Mouse (Mus musculus): ENCODE data around the gene Aicda. TPM values are rescaled to one million over a fixed set of nuclear protein-coding genes. Genes with fewer than 3 reads are reported as not detected.

Gene Aicda
- polyA plus RNA-seq, 1 experiment from 2014 or later, result 0.33 TPM

- WGBS, result 85% methylated on average over 13 of the region's 13 CpGs
- no peak for ATAC-seq
Observed at GRCm38 (mm10) chr6:122591027-122591758, 37.6 kb downstream of the Aicda start.

GRCm38 (mm10) chr6:122592905-122593304, 39.3 kb downstream of the Aicda start:
- no peak overlapping the region for H3K4me2 ChIP-seq (ENCODE audit: low read length)

More at GRCm38 (mm10) chr6:122591027-122591758, 37.6 kb downstream of the Aicda start:
- no peak overlapping the region for H3K9ac ChIP-seq (ENCODE audit: low read depth, low read length)
- H3K36me3 ChIP-seq (ENCODE audit: control insufficient read depth, insufficient read depth, low read length), result no peaks in the 10 kb centered on the region
- no peaks in the 10 kb centered on the region for H3K4me1 ChIP-seq (ENCODE audit: control insufficient read depth, insufficient read depth, low read depth, low read length)
- H3K9me3 ChIP-seq (ENCODE audit: control insufficient read depth, low read length), result no peaks in the 10 kb centered on the region
- no peak overlapping the region for H3K4me3 ChIP-seq (ENCODE audit: low read length)
- H3K4me2 ChIP-seq (ENCODE audit: low read length), result no peak overlapping the region
- H3K27ac ChIP-seq (ENCODE audit: low read depth, low read length), result no peak overlapping the region
- no peaks in the 10 kb centered on the region for H3K27me3 ChIP-seq (replicated peaks; ENCODE audit: control insufficient read depth, insufficient read depth, low read length)

GRCm38 (mm10) chr6:122595637-122596036, 42.0 kb downstream of the Aicda start:
- H3K4me2 ChIP-seq (ENCODE audit: low read length), result no peak overlapping the region
- H3K9me3 ChIP-seq (ENCODE audit: control insufficient read depth, low read length), result no peaks in the 10 kb centered on the region
- WGBS, result 29% methylated on average over 7 of the region's 7 CpGs
- H3K36me3 ChIP-seq (ENCODE audit: control insufficient read depth, insufficient read depth, low read length), result no peaks in the 10 kb centered on the region
- no peak overlapping the region for H3K4me3 ChIP-seq (ENCODE audit: low read length)
- H3K27ac ChIP-seq (ENCODE audit: low read depth, low read length), result no peak overlapping the region
- no peaks in the 10 kb centered on the region for H3K4me1 ChIP-seq (ENCODE audit: control insufficient read depth, insufficient read depth, low read depth, low read length)
- H3K9ac ChIP-seq (ENCODE audit: low read depth, low read length), result no peak overlapping the region
- H3K27me3 ChIP-seq (replicated peaks; ENCODE audit: control insufficient read depth, insufficient read depth, low read length), result no peaks in the 10 kb centered on the region
- ATAC-seq, result peak; percentile 87

More at GRCm38 (mm10) chr6:122592905-122593304, 39.3 kb downstream of the Aicda start:
- Histone ChIP-seq H3K9ac (ENCODE audit: low read depth, low read length) (no peak overlapping the region), H3K36me3 (ENCODE audit: control insufficient read depth, insufficient read depth, low read length) (no peaks in the 10 kb centered on the region), H3K27me3 (replicated peaks; ENCODE audit: control insufficient read depth, insufficient read depth, low read length) (no peaks in the 10 kb centered on the region), H3K4me3 (ENCODE audit: low read length) (no peak overlapping the region), H3K4me1 (ENCODE audit: control insufficient read depth, insufficient read depth, low read depth, low read length) (no peaks in the 10 kb centered on the region), H3K27ac (ENCODE audit: low read depth, low read length) (no peak overlapping the region), H3K9me3 (ENCODE audit: control insufficient read depth, low read length) (no peaks in the 10 kb centered on the region)
- WGBS, result 90% methylated on average over 2 of the region's 2 CpGs
- no peak for ATAC-seq

- Histone ChIP-seq H3K4me3 (ENCODE audit: low read length) (no peak overlapping the region), H3K9ac (ENCODE audit: low read depth, low read length) (no peak overlapping the region), H3K4me2 (ENCODE audit: low read length) (no peak overlapping the region), H3K27ac (ENCODE audit: low read depth, low read length) (no peak overlapping the region), H3K27me3 (replicated peaks; ENCODE audit: control insufficient read depth, insufficient read depth, low read length) (no peaks in the 10 kb centered on the region), H3K36me3 (ENCODE audit: control insufficient read depth, insufficient read depth, low read length) (no peaks in the 10 kb centered on the region), H3K4me1 (ENCODE audit: control insufficient read depth, insufficient read depth, low read depth, low read length) (no peaks in the 10 kb centered on the region), H3K9me3 (ENCODE audit: control insufficient read depth, low read length) (no peaks in the 10 kb centered on the region)
- 87% methylated on average over 7 of the region's 7 CpGs for WGBS
- no peak for ATAC-seq
Observed at GRCm38 (mm10) chr6:122596608-122597007, 43.0 kb downstream of the Aicda start.

- peaks cover 5% of the 10 kb centered on the region for H3K4me1 ChIP-seq (ENCODE audit: control insufficient read depth, insufficient read depth, low read depth, low read length)
- no peaks in the 10 kb centered on the region for H3K9me3 ChIP-seq (ENCODE audit: control insufficient read depth, low read length)
- no peak overlapping the region for H3K4me3 ChIP-seq (ENCODE audit: low read length)
- WGBS, result 95% methylated on average over 4 of the region's 4 CpGs
- no peaks in the 10 kb centered on the region for H3K27me3 ChIP-seq (replicated peaks; ENCODE audit: control insufficient read depth, insufficient read depth, low read length)
- H3K9ac ChIP-seq (ENCODE audit: low read depth, low read length), result no peak overlapping the region
- no peak for ATAC-seq
- no peak overlapping the region for H3K27ac ChIP-seq (ENCODE audit: low read depth, low read length)
- no peaks in the 10 kb centered on the region for H3K36me3 ChIP-seq (ENCODE audit: control insufficient read depth, insufficient read depth, low read length)
- H3K4me2 ChIP-seq (ENCODE audit: low read length), result no peak overlapping the region
Observed at GRCm38 (mm10) chr6:122598014-122598413, 44.4 kb downstream of the Aicda start.

- no peaks in the 10 kb centered on the region for H3K27me3 ChIP-seq (replicated peaks; ENCODE audit: control insufficient read depth, insufficient read depth, low read length)
- no peak overlapping the region for H3K27ac ChIP-seq (ENCODE audit: low read depth, low read length)
- H3K36me3 ChIP-seq (ENCODE audit: control insufficient read depth, insufficient read depth, low read length), result no peaks in the 10 kb centered on the region
- H3K4me2 ChIP-seq (ENCODE audit: low read length), result no peak overlapping the region
- WGBS, result 80% methylated on average over 6 of the region's 6 CpGs
- no peak overlapping the region for H3K9ac ChIP-seq (ENCODE audit: low read depth, low read length)
- no peak for ATAC-seq
- H3K9me3 ChIP-seq (ENCODE audit: control insufficient read depth, low read length), result no peaks in the 10 kb centered on the region
- H3K4me1 ChIP-seq (ENCODE audit: control insufficient read depth, insufficient read depth, low read depth, low read length), result peaks cover 5% of the 10 kb centered on the region
- no peak overlapping the region for H3K4me3 ChIP-seq (ENCODE audit: low read length)
Observed at GRCm38 (mm10) chr6:122598436-122598835, 44.8 kb downstream of the Aicda start.

GRCm38 (mm10) chr6:122599054-122599737, 45.6 kb downstream of the Aicda start:
- Histone ChIP-seq H3K9me3 (ENCODE audit: control insufficient read depth, low read length) (no peaks in the 10 kb centered on the region), H3K9ac (ENCODE audit: low read depth, low read length) (no peak overlapping the region), H3K4me1 (ENCODE audit: control insufficient read depth, insufficient read depth, low read depth, low read length) (peaks cover 5% of the 10 kb centered on the region), H3K36me3 (ENCODE audit: control insufficient read depth, insufficient read depth, low read length) (no peaks in the 10 kb centered on the region), H3K4me3 (ENCODE audit: low read length) (no peak overlapping the region), H3K27ac (ENCODE audit: low read depth, low read length) (no peak overlapping the region), H3K27me3 (replicated peaks; ENCODE audit: control insufficient read depth, insufficient read depth, low read length) (no peaks in the 10 kb centered on the region), H3K4me2 (ENCODE audit: low read length) (no peak overlapping the region)
- no peak for ATAC-seq
- 92% methylated on average over 9 of the region's 9 CpGs for WGBS

GRCm38 (mm10) chr6:122600066-122600646, 46.6 kb downstream of the Aicda start:
- WGBS, result 69% methylated on average over 7 of the region's 7 CpGs
- ATAC-seq, result no peak
- peaks cover 5% of the 10 kb centered on the region for H3K4me1 ChIP-seq (ENCODE audit: control insufficient read depth, insufficient read depth, low read depth, low read length)
- H3K36me3 ChIP-seq (ENCODE audit: control insufficient read depth, insufficient read depth, low read length), result no peaks in the 10 kb centered on the region
- no peak overlapping the region for H3K4me2 ChIP-seq (ENCODE audit: low read length)
- H3K9me3 ChIP-seq (ENCODE audit: control insufficient read depth, low read length), result no peaks in the 10 kb centered on the region
- no peaks in the 10 kb centered on the region for H3K27me3 ChIP-seq (replicated peaks; ENCODE audit: control insufficient read depth, insufficient read depth, low read length)
- H3K9ac ChIP-seq (ENCODE audit: low read depth, low read length), result no peak overlapping the region
- H3K27ac ChIP-seq (ENCODE audit: low read depth, low read length), result no peak overlapping the region
- H3K4me3 ChIP-seq (ENCODE audit: low read length), result no peak overlapping the region

- H3K9me3 ChIP-seq (ENCODE audit: control insufficient read depth, low read length), result no peaks in the 10 kb centered on the region
- H3K36me3 ChIP-seq (ENCODE audit: control insufficient read depth, insufficient read depth, low read length), result no peaks in the 10 kb centered on the region
- H3K4me3 ChIP-seq (ENCODE audit: low read length), result no peak overlapping the region
- no peak overlapping the region for H3K9ac ChIP-seq (ENCODE audit: low read depth, low read length)
- no peaks in the 10 kb centered on the region for H3K27me3 ChIP-seq (replicated peaks; ENCODE audit: control insufficient read depth, insufficient read depth, low read length)
- 83% methylated on average over 4 of the region's 4 CpGs for WGBS
- H3K4me1 ChIP-seq (ENCODE audit: control insufficient read depth, insufficient read depth, low read depth, low read length), result peaks cover 5% of the 10 kb centered on the region
- no peak overlapping the region for H3K4me2 ChIP-seq (ENCODE audit: low read length)
- H3K27ac ChIP-seq (ENCODE audit: low read depth, low read length), result no peak overlapping the region
- ATAC-seq, result no peak
Observed at GRCm38 (mm10) chr6:122601031-122601430, 47.4 kb downstream of the Aicda start.

Data from hindbrain, embryonic 16.5 days (tissue).